Mouse (Mus musculus) heart, postnatal 36 days (tissue): ENCODE data around the gene Enc1. TPM values are rescaled to one million over a fixed set of nuclear protein-coding genes. Genes with fewer than 3 reads are reported as not detected.

Experiments used
- DNase-seq, 2 experiments: peaks; one replicate each; pipeline ENCODE4 v3.0.0; 2021 to 2022
- intact Hi-C: fragments of 180-260 bp; cut with DNase I; formaldehyde crosslinking; loops from one replicate; pipeline ENCODE4 v1.15.1; 2025
- total RNA-seq, 2 experiments: library from RNA; stranded (reverse); gene quantifications; 2 replicates each; pipeline ENCODE4 v1.2.3; 2021

The Enc1 gene
- total RNA-seq, 2 experiments from 2014 or later: 4.7 to 8.1 TPM

DNA sequence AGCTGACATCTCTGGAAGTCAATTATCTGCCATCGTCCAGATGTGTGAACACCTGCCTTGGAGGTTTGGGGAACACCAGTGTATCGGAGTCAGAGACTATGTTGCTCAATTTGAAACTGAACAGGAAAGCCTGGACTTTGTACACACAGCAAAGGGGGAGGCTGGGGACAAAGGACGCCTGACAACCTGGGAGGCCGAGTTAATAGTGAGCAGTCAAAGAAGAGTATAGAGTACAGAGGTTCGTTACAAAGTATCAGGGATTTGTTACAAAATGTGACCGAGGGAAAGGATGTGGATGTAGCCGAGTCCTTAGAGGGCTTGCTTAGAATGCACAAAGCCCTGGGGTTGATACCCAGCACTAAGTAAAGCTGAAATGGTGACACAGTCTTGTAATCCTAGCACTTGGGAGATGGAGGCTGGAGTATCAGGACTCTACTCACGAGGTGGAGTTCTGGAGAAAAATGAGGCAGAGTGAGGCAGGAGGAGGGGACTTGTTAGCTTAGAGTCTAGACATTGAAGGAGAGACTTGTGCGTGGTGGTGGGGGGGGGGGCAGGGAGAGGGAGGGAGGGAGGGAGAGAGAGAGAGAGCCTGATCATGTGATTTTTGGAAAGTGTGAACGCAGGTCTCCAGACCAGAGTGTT, 16.4 kb upstream of the Enc1 start:
- no peak for DNase-seq
- intact Hi-C loops: no loop called here

DNA sequence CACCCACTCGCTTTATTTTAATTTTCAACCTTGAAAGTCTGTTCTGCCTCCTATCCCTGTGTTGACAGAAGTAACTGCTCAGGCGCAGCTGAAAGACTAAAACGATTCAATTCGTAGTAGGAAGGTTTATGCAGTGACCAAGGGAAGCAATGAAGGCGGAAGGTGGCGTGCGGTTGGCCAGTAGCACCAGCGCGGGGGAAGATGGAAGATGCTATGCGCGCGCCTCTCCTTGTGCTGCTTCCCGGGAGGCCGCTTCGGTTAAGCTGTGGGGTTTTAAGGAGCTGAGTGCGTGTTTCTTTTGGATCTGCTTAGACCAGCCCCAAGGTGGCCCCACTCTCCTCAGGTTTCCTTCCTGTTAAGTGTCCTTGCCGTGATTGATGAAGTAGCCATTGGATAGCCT, 15.8 kb upstream of the Enc1 start:
- intact Hi-C loops: no loop called here

DNA sequence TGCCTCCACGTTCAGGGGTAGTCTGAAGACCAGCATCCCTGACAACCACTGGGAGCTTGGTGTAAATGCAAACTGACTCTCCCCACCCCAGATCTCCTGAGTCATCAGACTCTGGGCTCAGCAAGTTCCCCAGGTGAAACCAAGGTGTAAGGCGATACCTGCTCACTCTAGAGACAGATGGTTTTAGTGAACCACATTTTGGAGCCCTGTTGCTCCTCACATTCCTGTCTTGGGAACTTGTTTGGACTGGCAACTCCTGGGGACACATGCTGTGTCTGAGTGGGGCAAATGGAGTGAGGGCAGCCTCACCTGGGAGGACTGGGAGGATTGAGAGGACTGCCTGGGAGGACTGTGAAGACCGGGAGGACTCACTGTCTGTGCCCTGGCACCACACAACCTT, 13.1 kb upstream of the Enc1 start:
- intact Hi-C loops: no loop called here
- DNase-seq: no peak

More for the DNA sequence above, 15.8 kb upstream of the Enc1 start:
- DNase-seq: no peak

DNA sequence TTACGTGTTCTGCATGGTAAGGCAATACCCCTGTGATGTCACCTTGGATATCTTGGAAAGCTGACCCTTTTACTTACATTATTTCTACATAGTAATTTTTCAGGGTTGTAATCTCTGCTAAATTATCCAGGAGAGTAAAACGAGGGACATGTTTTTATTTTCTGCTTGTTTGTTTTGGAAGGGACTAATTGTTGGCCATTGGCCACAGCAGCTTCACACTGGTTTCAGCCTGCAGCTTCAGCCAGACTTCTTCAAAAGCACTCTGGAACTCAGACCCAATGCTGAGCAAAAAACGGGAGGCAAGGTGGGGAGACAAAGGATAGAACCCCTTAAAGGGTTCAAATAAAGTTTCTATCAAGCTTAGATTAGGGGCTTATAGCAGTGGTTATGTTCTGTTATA, 10.8 kb upstream of the Enc1 start:
- intact Hi-C loops: loop anchor here (10.0 kb wide), 2 partner anchors 525 to 1015 kb away; no protein-coding TSS in a partner anchor
- no peak for DNase-seq

DNA sequence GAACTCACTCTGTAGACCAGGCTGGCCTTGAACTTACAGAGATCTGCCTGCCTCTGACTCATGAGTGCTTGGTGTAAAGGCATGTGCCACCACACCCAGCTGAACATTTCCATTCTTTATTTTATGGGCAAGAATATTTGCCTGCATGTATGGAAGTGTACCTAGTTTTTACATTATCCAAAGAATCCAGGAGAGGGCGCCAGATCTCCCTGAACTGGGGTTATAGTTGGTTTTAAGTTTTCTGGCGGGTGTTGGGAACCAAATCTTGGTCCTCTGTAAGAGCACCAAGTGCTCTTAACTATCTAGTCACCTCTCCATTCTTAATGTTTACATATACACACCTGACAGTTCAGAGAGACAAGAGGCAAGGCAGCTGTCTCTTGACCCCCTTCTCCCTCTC, 7.8 kb upstream of the Enc1 start:
- no peak for DNase-seq
- intact Hi-C loops: loop anchor here (10.0 kb wide), 2 partner anchors 522 to 1012 kb away; no protein-coding TSS in a partner anchor

DNA sequence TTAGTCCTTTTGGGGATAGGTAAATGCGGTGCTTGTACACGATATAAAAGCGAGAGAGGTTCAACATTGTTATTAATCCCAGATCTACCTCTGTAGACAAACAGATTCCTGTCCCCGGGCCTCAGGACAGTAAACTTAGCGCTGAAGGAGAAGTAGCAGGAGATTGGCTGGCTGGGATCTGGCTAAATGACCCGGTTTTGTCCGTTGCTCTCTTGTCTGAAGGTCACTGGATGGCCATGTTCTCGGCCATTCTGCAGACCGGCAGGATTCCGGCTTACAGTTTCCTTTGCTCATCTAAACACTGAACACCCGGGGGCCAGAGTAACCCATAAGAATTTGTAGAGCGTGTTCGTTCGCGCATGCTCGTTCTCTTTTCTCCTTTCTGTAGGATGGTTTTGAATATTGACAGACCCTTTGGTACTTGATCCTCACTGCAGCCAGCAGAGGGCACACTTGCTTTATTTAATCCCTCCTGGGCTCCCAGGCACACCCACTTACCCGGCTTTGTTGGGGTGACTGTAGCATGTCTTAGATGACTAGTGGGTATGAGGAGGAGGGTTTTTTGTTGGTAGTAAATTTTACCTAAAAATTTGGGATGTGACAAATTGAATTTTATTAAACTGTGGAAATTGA, 6.0 kb upstream of the Enc1 start:
- peak; percentile 82 to 88 for DNase-seq
- intact Hi-C loops: loop anchor here (1.0 to 10.0 kb wide), 5 partner anchors 520 to 1010 kb away; no protein-coding TSS in a partner anchor

DNA sequence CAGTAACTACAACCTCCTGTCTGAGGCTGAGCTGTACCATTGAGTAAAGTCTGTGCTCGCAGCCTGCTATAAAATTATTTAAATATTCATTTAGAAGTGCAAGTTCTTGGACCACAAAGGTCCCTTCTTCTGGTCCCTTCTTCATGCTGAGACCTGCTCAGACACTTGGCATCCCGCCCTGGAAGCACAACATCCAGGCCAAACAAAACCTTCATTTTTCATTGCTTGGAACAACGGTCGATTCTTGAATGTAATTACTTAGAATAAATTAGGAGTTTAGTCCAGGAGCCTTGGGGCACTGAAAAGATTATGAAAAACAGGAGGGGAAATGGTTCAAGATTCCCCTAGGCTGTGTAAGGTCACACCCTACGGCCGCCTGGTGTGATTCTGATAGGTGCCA, 5.0 kb upstream of the Enc1 start:
- DNase-seq: no peak
- intact Hi-C loops: loop anchor here (1.0 to 10.0 kb wide), 5 partner anchors 519 to 1009 kb away; no protein-coding TSS in a partner anchor

DNA sequence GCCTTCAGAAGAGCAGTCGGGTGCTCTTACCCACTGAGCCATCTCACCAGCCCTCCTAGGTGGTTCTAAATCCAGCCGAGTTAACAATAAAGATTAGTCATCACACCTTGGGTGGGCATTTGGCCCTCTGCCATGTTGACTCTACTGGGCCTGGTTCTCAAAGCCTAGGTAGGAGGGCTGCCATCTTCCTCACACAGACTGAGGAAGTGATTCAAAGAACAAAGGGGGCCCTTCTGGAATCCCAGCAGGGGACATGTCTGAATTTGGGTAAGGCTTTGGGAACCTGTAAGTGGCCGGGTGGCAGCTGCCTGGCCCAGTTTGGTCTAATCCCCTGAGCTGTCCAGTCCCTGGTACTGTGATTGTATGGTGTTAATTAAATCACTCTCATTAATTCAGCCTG, 3.2 kb upstream of the Enc1 start:
- DNase-seq: no peak
- intact Hi-C loops: loop anchor here (2.0 to 10.0 kb wide), 4 partner anchors 369 to 1007 kb away; no protein-coding TSS in a partner anchor

DNA sequence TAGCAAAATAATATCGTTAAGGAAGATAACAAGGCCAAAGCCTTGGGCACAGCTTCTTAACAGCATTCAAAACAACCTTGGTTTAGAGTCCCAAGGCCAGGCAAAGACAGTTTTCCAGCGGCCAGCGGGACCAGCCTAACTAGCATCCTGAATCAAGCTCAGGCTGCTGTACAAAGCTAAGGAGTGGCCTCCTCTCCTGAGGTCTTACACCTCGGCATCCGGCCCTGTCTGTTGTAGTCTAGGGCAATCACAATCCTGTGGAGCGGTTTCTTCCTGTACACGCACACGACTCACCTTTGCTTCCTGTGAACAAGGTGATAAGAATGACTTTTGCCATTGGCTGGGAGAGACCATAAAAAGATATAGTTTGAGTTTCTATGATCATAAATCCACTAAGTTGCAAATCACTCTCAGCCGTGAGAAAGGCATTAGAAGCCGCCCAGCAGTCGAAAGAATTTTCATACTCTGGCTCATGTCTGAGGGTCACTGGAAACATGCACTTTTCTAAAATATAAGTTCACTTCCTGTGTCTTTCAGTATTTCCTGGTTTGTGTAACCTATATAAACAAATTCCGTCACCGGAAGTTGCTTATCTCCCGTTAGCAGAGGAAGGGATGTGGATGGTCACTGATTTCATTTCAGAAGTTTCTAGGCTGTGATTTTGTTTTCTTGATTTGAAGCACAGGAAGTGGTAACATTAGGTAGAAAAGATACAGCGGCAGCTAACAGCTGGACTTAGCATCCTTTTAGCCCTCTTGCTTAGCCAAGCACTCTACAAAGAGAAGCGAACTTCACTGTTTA, 2.5 kb upstream of the Enc1 start:
- intact Hi-C loops: loop anchor here (2.0 to 10.0 kb wide), 4 partner anchors 368 to 1006 kb away; no protein-coding TSS in a partner anchor
- DNase-seq: no peak

DNA sequence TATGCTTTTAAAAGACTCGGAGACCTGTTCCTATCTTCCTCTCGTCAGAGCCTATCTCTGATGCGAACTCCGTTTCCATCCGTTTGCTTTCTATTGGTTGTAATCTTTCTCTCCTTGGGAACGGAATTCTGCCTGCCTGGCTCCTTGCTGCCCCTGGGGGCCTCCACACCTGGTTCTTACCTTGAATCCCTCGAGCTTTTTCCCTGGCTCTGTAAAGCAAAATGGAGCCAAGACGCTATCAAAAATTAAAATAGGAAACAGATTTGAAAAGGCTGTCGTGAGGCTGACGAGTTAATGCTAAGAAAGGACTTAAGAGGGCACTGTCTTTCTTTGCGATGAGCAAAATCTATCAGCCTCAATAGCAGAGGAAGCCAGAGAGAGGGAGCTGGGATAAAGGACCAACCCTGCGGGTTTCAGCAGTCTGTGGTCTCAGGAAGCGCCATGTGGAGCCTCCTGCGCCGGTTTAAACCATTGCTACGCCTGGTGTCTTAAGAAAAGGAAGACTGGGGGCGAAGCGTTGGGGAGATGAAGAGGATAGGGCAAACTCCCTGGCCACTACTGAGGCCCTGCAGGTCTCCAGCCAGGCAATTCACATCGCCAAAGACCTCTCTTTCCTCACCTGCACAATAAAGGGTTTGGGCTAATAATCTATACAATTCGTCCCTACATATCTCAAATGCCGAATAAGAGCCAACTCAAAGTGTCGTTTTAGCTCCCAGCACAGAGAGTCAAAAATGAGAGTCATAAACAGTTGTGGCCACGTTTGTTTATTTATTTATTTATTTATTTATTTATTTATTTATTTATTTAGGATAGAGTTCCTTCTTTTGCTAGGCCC, 1.3 kb upstream of the Enc1 start:
- intact Hi-C loops: loop anchor here (2.0 to 10.0 kb wide), 8 partner anchors 98 to 1005 kb away; no protein-coding TSS in a partner anchor
- DNase-seq: peak; percentile 49 to 64

DNA sequence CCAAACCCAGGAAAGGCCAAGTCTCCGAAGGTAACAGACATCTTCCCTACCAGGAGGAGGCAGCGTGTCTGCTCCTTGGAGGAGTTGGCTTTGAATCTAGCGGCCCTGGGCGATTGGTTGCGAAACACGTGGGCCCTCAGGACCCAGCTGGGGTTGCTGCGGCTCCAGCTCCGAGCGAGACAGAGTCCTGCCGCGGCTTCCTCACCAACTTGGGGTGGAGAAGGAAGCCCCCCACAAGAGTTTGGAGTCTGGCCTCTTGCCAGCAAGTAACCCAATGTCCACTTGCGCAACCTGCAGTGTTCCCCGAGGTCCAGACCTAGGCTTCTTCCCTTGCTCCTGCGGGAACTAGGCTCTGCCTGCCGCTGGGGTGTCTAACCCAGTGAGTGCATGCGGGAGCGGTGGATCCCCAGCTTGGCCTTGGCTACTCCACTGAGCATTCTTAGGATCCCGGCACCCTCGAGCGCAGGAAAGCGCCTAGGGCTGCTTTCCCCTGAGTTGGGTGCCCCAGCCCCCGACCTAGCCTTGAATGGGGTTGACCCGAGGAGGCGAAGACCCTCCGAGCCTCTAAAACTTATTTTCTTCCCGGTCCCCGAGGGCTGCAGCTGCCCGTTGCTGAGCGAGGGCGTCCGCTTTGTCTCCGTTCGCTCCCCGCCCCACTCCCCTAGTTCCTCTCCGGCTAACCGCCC, 483 bp upstream of the Enc1 start:
- intact Hi-C loops: loop anchor here (2.0 to 5.0 kb wide), 4 partner anchors 97 to 537 kb away; no protein-coding TSS in a partner anchor
- DNase-seq: peak; percentile 75 to 83

DNA sequence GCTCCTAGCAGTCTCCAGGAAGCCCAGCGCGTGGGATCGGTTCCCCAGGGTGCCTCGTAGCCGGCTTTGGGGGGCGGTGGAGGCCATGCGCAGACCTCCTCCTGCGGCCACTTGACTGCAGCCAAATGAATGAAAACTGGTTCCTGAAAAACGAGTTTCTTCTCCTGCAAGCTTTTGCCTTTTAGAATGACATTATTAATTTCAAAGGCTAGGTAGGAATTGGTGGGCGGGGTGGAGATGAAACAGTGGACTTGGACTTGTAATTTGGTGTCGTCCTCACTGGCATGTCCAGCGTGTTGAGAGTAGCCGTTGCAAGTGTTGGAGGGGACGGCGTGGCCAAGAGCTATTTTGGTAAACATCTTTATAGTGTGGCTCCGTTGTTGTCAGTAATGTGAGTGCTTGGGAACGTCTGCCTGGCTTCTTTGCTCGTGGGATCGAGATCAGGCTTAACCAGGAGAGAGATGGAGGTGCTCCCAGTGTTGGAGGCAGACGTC, 929 bp downstream of the Enc1 start:
- DNase-seq: peak in 1 of 2 experiments; percentile 46
- intact Hi-C loops: loop anchor here (1.0 to 5.0 kb wide), 5 partner anchors 53 to 535 kb away; no protein-coding TSS in a partner anchor

DNA sequence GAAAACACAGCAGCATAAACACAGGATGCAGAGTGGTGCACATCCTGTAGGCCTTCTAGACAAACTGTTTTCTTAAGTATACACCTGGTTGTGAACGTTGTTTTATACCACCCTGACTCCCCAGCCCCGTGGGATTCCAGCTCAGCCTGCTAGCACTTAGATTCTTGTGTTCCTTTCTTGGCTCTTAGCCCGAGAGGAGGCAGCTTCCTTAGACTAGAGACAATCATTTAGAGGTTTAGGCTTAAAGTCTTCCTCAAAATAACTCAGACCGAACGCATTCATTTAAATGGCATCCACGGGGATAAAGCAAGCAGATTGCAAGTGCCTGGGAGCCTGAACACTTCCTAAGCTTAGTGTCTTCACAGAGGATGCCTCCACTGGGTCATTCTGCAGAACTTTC, 1.8 kb downstream of the Enc1 start:
- no peak for DNase-seq
- intact Hi-C loops: loop anchor here (5.0 kb wide), 3 partner anchors 95 to 535 kb away; no protein-coding TSS in a partner anchor

DNA sequence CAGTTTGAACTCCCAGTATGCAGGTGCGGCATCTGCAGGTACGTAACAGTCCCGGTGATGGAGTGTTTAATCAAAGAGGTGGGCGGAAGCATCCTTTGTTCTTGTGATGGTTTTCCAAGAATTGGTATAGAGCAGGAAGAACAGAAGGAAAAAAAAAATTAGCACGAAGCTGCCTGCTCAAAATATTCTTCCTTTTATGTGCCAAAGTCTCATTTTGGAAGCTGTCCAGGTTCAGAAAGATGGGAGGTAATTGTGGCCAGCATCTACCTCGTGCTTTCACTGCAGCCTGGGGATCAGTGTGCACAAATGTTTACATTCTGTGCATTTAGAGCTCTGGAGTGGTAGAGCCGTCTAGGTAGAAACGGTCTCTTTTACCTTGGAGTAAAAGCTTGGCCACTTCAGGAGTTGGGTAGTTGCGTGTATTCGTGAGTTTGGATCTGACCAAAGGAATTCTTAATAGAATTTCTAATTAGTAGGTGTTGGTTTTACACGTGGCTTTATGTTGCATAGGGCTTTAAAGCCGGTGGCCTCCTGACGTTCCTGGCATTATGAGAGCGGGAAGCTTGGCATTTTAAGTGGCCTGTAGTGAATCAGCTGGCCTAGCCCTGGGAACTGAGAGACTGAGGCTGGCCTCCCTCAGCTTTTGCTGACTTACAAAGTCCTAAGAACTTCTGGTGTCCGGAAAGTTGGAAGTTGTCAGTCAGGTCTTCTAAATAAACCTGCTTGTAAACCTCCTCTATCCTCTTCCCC, 3.2 kb downstream of the Enc1 start:
- intact Hi-C loops: loop anchor here (5.0 kb wide), 3 partner anchors 93 to 533 kb away; no protein-coding TSS in a partner anchor
- DNase-seq: no peak

DNA sequence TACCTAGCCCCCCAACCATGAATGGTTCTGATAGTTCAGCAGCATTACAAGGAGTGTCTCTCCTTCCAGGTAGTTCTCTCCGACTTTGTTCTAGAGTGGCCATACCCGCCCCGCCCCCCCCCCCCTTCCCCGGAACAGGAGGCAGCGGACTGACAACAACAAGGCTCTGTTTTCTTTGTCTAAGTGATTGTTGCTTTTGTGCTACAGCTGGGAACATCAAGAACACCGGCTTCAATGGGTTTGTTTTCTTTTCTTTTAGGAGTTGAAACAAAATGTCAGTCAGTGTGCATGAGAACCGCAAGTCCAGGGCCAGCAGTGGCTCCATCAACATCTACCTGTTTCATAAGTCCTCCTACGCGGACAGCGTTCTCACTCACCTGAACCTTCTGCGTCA, 3.8 kb downstream of the Enc1 start:
- no peak for DNase-seq
- intact Hi-C loops: loop anchor here (5.0 kb wide), 3 partner anchors 93 to 533 kb away; no protein-coding TSS in a partner anchor

DNA sequence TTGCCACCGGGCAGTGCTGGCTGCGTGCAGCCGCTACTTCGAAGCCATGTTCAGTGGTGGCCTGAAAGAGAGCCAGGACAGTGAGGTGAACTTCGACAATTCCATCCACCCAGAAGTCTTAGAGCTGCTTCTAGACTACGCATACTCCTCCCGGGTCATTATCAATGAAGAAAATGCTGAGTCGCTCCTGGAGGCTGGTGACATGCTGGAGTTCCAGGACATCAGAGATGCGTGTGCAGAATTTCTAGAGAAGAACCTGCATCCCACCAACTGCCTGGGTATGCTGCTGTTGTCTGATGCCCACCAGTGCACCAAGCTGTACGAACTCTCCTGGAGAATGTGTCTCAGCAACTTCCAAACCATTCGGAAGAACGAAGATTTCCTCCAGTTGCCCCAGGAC, 4.3 kb downstream of the Enc1 start:
- DNase-seq: no peak
- intact Hi-C loops: no loop called here

DNA sequence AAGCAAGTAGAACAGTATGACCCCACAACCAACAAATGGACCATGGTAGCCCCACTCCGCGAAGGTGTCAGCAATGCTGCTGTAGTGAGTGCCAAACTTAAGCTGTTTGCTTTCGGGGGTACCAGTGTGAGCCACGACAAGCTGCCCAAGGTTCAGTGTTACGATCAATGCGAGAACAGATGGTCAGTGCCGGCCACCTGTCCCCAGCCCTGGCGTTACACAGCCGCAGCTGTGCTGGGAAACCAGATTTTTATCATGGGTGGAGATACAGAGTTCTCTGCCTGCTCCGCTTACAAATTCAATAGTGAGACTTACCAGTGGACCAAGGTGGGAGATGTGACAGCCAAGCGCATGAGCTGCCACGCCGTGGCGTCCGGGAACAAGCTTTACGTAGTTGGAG, 5.3 kb downstream of the Enc1 start:
- intact Hi-C loops: no loop called here
- DNase-seq: no peak

DNA sequence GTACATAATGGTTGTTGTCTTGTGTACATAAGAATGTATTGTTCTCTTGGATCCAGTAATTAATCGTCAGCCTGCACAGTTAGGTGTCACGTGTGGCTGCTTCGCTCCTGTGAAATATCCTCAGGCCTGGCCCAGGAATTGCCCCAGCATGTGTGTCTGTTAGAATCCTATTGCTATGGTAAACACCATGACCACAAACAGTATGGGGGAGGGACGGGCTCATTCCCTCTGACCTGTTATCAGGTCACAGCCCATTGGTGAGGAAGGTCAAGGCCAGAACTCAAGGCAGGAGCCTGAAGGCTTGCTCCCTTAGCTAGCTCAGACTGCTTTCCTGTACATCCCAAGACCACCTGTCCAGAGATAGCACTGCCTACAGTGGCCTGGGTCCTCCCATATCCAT, 6.8 kb downstream of the Enc1 start:
- intact Hi-C loops: no loop called here

More for the DNA sequence above, 6.8 kb downstream of the Enc1 start:
- DNase-seq: no peak
